Mouse (Mus musculus) cerebral cortex, adult 2 months (tissue): Measurements from ENCODE around the gene Slc43a3.

Experiments used
- WGBS: fragments of 180-500 bp; shearing (Covaris S2); methylation state at CpG from one replicate; pipeline ENCODE4 v1.1.7; 2018; 5-methylcytosine and 5-hydroxymethylcytosine counted together

Gene Slc43a3

DNA sequence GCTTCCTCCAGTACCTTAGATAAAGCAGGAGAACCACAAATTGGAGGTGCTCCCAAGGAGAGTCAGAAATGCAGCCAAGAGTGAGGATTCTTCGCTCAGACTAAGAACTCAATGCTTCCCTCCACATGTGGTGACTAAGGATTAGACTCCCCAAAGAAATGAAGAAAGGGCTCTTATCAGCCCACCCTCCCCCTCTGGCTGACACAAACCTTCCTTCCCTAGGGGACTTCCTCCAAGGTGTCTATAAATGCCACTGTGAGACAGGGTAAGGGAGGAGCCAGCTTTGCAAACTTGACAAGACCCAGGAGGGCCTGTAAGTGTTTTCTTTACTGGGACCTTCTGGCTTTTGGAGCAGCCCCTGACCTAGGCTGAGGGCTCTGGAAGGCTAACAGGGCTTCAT is 43.8 kb downstream of the Slc43a3 start, which contains the start of gene Prg2:
Prg2 (plus strand) TSS at position 274 of the 400 bp plus-strand sequence.
- 68% methylated on average over 1 of the region's 1 CpGs for WGBS

GRCm38 (mm10) chr2:84987930-84988329 is 51.6 kb downstream of the Slc43a3 start, which contains the start of gene Prg3:
Gene Prg3, plus strand, starts transcription at chr2:84988215.
- 95% methylated on average over 1 of the region's 1 CpGs for WGBS

- WGBS, result 92% methylated on average over 2 of the region's 2 CpGs
These were observed 60.0 kb downstream of the Slc43a3 start for GRCm38 (mm10) chr2:84996376-84996775.

DNA sequence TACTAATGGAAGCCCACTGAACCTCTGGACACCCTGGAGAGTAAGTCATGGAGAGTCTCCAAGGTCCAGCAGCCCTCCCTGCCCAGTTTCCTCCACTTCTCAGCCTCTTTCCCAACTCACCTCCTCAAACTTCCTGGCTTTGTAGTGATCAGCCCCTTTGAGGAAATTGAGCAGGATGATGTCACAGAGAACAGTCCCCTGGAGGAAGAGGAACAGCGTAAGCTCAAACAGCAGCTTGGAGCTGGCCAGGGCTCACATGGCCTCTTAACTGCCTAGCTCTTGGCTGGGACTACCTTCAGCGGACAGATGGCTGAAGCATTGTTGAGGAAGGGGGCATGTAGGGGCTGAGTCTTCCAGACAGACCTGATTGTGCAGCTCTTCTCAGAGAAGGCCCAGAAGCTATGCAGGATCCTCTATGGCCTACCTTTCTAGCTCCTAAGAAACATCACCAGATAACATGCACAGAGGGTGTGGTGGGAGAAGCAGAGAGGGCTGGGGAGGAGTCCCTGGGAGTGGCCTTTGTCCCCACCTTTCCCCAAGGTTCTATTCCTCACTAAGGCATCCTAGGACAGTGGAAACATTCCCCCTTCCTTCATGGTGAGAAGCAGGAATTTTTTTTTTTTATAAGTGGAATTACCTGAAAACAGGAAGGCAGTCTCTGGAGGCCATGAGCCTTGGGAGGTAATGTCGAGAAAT is 63.3 kb downstream of the Slc43a3 start:
- 89% methylated on average over 3 of the region's 3 CpGs for WGBS

GRCm38 (mm10) chr2:85001497-85001896 is 65.1 kb downstream of the Slc43a3 start:
- 67% methylated on average over 13 of the region's 13 CpGs for WGBS

GRCm38 (mm10) chr2:85002575-85002974 is 66.2 kb downstream of the Slc43a3 start:
- WGBS, result 84% methylated on average over 8 of the region's 8 CpGs

DNA sequence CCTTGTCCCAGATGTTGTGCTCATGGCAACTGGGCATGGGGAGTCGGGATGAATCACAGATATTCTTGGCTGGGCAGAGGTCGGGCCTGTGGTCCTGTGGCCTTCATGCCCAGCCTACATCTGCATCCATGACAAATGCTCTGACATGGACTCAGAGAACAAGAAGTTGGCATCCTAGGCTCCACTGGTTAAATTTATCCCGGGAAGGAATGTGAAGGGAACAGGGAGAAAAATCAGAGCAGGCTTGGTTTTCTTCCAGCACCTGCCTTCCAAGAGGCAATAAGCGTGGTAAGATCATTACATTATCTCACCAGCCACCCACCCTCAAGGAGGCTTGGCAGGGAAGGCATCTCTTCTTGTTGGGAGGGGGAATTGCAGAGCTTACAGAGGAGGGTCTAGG is 68.0 kb downstream of the Slc43a3 start:
- 62% methylated on average over 4 of the region's 4 CpGs for WGBS

DNA sequence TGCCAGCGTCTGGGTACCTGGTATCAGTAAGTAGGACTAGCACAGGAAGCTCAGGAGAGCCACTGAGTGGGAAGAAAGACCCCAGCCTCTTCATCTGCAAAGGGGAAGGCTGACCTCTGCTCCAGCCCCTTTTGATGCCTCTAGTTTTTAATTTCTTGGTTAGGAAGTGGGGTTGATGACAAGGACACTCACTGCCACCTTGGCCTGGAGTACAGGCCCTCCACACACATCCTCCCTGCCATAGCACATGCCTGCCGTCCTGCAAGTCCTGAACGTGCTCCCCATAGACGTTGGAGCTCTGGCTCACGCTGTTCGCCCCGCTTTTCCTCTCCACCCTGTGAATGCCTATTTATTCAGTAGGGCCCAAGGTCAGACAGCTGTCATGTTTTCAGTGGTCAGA is 70.2 kb downstream of the Slc43a3 start:
- 92% methylated on average over 7 of the region's 7 CpGs for WGBS

DNA sequence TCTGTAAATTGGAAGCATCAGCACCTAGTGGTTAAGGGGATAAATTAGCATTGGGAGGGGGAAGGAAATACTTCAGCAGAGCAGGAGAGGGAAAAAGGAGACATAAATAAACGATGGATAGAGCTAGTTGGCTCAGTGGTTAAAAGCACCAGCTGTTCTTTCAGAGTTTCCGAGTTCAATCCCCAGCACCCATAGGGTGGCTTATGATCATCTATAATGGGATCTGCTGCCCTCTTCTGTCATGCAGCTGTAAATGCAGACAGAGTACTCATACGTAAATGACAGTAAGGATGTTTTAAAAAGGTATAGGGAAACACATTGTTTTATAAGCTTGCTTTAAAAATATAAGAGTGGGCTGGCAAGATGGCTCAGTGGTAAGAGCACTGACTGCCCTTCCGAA is 71.3 kb downstream of the Slc43a3 start:
- 19% methylated on average over 4 of the region's 4 CpGs for WGBS
